Mouse (Mus musculus): ENCODE results near the gene Syngr2.
"Not testable (repeated sequence)": the region's sequence is repeated elsewhere in the genome, so short reads cannot be mapped to it uniquely, and the experiment has no call there.

Syngr2 gene

DNA sequence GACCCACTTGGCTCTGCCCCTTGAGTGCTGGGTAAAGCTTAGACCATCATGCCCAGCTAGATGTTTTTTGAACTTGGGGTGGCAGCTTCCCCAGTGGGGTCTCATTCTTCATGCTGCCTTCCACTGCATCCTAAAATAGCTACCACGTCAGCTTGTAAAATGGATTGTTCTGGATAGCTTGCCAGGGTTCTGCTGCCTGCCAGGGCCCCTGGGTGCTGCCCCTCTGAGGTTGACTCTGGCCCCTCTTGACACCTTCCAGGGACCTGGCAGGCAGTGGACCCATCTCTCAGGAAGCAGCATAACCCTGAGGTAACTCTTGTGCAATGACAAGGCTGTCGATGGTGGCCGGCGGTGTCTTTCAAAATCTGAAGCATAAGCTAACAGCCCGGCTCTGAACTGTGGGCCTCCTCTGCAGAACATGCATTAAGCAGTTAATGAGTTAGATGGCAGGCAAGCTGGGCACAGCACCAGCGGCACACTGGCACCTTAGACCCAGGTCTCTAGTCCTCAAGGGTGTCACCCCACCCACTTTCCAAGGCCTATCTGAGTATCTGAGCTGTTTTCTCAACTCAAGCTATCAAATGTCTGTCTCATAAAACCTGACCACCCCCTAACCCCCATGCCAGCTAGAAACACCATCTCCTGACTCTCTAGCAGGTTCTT, 5.4 kb downstream of the Syngr2 start:
- no peak for DNase-seq

DNA sequence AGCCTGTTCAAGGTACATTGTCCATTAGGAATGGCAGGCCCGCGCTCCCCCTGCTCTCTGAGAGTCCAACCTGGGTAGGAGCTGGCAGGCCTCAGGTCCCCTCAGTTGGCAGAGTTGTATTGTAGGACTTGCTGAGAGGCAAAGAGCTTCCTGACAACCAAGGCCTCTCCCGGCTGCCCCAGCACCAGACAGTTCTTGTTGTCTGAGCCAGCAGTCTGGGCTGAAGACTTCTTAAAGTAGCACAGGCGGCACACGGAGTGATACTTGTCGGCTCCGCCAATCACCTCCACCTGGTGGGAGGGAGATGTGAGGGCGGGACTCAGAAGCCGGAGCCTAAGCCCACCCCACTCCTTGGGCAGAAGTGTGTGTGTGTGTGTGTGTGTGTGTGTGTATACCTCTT, 6.4 kb downstream of the Syngr2 start:
- DNase-seq: not testable (repeated sequence)

DNA sequence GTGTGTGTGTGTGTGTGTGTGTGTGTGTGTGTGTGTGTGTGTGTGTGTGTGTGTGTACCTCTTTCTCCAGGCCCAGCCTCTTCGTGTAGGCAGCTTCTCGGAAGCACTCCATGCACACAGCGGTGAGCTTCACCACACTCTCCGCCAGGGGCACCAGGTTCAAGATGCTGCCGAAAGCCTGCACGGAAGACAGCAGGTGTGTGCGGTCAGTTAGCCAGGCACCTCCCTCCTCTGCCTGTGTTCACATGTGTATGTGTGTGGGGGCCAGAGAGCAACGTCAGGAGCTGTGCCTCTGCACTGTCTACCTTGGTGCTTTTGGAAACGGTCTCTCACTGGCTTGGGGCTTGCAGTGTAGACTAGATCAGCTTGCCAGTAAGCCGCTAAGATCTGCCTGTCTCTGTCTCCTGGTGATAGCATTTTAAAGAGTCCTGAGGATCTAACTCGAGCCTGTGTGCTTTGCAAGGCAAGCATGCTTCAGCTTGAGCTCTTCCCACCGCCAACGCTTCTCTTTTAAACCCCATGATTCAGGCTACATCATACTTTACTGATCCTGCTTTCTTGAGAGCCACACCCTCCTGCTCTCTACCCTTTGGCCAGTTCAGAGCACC, 7.0 kb downstream of the Syngr2 start:
- DNase-seq: no peak

DNA sequence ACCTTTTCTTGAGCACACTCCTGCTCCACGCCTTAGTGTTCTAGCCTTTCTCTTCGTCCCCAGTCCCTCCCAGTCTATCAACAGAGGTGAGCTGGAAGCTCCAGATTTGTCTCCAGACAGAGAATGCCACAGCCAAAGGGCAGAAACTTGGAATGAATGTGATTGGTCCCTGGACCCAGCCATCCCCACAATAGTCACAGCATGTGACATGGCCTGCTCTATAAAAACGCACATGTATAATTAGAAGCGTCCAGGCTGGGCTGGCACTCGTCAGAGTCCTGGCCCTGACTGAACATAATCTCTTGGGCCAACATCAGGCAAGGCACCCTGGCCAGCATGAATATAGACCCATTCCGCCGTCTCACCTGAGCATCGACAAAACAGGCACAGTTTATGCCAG, 9.6 kb downstream of the Syngr2 start:
- no peak for DNase-seq

DNA sequence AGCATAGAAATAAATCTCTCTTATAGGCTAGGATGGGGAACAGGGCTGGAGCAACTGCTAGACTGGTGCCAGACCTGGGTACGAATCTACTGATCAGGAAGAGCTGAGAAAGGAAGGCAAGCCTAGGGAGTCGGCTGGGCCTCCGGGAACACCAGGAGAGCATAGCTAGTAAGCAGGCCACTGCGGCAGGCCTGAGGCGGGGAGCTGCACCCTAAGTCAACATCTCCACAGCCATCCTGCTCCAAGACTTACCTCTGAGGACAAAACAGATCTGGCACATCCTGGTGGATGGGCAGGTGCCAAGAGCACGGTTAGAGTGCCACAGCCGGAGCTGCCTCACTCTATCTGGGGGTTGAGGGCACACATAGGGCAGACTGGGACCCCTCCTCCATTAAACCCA, 10.7 kb downstream of the Syngr2 start:
- no peak for DNase-seq

DNA sequence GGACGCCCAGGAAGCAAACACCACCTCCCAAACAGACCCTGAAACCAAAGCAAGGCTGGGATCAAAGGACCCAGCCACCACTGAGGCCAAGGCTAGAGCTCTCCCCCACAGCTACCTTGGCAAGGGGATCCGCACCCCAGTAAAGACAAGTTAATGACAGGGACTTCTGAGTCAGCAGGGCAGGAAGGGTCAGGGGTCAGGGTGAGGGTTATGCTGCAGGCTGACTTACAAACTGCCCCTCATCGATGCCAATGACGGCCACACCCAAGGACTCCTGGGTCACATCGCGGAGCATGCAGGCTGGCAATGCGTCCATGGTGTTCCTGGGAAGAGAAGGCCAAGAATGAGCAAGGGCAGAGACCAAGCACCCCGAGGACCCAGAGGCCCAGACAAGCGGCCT, 12.4 kb downstream of the Syngr2 start:
- no peak for DNase-seq

DNA sequence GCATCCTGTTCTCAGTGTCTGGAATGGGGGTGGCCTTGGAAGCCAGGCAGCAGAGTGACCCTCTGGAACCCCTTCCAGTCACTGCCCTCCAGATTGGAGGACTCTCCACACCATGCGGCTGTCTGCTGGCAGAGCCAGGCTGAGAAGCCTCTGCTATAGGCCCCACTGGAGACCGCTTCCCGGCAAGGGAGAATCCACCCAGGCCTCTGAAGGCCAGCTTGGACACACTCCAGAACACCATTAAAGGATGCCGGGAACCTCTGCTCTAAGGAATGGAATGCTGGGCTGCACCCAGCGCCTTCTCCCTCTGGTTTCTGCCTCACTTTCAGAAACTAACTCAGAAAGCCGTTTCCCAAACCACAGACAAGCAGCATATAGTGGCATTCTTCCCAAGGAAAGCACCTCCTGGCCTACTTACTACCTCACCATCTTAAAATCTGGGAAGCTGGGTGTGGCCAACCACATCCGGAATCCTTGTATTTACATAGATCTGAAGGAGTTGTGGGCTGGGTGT, 13.3 kb downstream of the Syngr2 start:
- no peak for DNase-seq

DNA sequence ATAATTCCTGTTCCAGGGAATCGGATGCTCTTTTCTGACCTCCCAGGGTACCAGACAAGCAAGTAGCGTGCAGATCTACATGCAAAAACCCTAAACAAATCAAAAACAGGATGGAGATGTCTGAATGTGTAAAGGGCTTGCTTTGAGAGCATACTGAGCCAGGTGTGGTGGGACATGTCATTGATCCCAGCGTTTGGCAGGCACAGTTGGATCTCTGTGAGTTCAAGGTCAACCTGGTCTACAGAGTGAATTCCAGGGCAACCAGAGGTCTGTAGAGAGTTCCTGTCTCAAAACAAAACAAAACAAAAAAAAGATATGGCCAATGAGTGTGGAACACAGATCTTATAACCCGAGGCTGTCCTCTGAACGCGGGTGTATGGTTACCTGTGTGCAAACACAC, 13.9 kb downstream of the Syngr2 start:
- DNase-seq: no peak

DNA sequence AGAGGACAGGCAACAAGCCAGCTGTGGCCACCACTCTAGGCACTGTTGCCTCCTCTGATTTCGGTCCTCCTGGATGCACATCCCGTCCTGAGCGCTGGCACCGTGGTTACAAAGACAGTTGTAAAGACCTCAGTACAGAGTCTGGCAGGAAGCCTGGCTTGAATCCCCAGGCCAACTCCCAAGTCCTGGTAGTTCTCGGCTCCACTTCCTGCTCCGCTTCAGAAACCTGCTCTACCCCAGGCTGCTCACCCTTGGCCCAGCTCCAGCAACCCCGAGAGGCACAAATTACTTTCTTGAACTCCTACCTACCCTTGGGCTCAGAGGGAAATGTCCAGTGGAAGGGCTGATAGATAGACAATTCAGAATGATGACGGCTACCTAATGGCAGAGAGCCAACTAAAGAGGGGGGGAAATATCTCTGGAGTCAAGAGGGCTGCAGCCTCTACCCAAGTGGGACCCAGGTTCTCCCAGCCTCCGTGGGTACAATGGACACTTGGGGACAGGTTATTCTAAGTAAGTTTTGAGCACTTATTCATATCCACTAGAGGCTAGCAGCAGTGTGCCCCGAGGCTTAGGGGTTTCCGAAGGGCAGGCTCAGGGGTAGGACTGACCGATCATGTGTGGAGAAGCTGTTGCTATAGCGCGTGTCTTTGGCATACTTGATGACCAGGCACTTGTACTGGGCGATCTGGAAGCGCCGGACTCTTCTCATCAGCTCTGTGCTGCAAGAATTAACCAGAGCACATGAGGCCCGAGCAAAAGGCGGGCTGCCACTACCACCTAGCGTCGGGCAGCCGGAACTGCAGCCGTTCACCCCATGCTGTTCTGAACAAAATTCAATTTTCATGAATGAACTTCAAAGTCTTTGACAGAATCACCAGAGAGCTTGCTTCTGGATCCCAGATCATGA, 14.8 kb downstream of the Syngr2 start:
- DNase-seq: peak; percentile 77 to 79

DNA sequence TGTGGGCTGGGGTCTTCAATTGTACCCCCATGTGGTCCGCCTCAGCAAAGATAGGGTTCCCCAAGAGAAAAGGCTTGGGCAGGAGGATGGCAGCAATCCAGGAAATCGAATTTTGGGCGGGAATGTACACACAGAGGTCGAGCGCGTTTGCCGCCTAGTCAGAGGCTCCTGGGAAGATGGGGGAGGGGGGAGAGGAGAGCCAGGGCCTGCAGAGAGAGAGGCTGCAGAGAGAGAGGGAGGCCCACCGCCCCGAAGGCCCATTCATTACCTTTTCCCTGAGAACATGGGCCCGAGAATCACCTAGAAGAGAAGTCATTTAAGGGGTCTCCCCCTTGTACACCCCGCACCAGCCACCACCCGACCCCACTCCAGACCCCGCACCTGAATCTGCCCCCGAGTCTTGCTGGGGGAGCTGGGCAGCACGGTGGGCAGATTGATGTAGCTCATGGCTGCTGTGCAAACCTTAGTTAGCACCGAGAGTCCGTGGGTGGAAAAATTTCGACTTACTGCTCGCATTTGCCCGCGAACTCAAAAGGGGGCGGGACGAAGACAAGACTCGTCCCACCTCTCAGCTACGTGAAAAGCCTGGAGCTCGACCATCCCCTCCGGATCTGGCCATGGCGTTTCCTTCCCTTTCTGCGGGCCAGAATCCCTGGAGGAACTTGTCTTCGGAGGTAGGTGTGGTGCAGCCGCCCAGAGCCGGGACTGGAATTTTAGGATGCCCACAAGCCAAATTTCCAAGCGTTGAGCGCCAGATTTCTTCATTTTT, 16.0 kb downstream of the Syngr2 start, which contains the start of the genes Afmid and Tk1:
Gene Afmid (plus strand): TSS at position 592 of the 769 bp plus-strand sequence.
Gene Tk1 (minus strand): TSS at position 760 of the 769 bp plus-strand sequence.
- DNase-seq: no peak

DNA sequence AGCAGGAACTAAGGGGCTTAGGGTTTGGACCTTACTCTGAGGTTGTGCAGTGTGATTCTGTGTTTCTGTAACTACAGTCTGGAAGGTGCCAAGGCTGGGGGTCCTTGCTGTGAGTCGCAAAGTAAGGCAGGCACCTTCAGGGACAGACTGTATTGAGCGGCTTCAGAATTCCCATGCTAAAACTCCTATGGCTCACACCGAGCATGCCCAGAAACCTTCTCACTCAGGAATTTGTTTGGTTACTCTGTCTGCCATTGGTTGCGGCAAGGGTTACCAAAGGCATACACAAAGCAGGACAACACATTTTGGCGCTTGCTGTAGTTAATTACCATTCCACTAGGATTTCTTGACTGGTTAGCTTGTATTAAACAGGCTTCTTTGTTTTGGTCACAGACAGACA, 16.7 kb downstream of the Syngr2 start:
- no peak for DNase-seq

DNA sequence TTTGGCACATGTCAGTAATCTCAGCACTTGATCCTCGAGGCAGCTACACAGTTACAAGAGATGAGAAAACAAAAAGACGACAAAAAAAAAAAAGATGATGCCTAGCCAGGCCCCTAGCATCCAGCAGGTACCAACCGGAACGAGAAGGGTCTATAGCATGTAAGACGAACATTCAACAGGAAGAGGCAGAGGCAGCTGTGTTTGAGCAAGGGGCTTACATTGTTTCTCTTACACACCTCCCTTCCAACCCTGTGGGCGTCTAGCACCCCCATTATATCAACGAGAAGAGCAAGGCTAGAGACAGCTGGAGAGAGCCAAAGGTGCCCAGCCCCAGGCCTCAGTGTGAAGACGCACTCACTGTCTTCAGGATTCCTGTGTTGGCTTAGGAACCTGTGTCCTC, 17.4 kb downstream of the Syngr2 start:
- DNase-seq: no peak

DNA sequence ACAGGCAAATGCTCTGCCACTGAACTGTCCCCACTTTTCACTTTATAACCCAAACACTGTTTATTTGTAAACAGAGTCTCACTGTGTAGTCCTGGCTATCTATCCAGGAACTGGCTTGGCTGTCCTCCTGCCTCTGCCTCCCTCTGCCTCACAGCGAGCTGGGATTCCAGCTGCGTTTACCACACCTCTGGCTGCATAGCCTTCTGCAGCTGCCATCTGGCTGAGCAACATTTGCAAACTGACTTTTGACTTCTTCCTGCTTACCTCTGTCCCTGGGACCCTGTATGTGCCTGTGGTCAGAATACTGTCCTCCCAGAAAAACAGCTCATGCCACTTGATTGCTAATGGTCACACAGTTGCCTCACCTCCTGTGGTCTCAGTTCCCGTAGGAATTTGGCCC, 17.9 kb downstream of the Syngr2 start:
- no peak for DNase-seq

DNA sequence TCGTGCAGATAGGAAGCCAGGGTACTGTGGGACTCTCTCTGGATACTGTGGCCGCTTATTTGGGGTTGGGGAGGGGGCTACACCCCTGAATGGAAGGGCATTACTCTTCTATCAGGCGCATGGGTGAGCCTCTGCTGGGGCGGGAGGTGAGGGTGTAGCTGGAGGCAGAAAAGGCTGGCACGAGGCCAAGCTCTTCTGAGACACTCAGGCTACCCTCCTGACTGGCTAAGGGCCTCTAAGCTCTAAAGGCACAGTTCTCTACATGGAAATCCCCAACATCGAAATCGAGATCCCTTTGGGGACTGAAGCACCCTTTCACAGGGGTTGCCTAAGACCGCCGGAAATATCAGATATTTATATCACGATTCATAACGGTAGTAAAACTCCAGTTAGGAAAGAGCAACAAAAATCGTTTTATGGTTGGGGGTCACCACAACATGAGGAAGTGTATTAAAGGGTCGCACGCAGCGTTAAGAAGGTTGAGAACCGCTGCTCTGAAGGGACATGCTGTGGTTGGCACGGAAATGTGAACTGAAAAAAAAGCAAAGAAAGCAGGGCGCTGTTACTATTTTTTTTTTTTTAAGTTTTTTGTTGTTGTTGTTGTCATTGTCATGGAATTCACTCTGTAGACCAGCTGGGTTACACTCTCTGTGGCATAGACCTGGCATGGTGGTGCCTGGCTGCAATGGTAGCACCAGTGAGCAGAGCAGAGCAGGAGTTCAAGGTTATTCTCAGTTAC, 18.9 kb downstream of the Syngr2 start:
- no peak for DNase-seq

DNA sequence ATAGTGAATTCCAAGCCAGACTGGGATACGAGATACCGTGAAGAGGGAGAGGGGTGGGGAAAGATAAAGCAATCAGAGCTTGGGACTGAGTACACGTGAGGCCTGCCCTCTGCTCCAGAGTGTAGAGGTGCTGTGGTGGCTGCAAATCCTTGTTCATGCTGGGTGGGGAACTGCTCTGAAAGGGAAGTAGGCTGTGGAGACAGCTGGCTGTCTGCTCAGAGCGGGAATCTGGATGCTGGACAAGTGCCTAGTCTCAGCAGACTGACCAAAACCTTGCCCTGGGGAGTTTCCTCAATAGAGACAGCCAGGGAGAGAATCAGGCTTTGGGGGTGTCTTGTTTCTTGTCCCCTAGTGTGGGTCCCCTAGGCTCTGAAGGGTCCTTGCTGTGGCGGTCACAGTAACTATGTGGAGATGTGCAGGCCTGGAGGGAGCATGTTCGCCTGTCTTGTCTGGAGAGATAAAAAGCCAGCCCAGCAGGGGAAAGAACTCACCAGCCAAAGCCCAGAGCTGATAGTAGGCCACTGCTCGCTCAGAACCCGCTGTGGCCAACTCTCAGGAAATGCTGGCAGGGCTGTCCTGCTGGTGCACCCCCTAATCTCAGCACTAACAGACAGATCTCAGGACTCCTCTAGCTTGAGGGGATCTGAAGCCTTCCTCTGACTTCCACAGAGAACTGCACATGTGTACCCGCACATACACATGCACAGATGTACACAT, 19.6 kb downstream of the Syngr2 start:
- DNase-seq: no peak

DNA sequence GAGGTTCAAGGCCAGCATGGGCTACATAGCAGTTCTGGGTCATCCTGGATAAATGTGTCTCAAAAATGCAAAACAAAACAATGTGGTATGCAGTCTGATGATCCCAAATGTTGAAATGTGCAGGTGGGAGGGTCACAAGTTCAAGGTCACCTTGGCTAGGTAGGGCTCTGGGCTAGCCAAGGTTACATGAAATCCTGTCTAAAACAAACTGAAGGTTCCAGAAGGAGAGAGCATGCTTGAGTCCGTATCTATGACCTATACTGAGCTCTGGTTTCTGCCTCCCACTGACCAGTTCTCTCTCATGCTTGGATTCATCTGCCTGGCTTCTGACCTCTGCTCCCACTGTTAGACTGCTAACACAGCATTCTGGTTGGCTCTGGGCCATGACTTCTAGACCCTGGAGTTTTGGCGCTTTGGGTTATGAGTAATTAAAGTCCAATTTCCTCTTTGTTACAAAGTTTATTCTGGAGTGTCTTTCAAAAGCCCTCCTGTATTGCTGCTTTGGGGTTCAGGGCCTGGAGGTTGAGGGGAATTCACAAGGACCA, 20.3 kb downstream of the Syngr2 start:
- no peak for DNase-seq

DNA sequence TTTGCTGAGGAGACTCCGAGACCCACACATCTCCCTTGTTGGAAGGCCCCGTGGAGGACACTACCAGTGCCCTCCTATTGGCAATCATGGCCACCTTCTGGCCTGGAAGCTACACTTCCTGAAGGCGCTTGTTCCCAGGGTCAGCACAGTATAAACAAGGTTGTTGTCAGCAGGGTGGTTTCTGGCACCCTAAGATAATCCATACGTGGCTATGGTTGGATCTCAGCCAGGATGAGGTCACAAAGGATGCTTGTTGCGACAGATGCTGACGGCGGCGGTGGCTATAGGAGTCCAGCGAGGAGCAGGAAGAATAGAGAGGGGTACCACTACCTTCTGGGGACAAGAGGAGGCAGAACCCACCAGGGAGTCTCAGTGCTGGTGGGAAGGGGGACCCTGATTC, 20.9 kb downstream of the Syngr2 start:
- DNase-seq: no peak

DNA sequence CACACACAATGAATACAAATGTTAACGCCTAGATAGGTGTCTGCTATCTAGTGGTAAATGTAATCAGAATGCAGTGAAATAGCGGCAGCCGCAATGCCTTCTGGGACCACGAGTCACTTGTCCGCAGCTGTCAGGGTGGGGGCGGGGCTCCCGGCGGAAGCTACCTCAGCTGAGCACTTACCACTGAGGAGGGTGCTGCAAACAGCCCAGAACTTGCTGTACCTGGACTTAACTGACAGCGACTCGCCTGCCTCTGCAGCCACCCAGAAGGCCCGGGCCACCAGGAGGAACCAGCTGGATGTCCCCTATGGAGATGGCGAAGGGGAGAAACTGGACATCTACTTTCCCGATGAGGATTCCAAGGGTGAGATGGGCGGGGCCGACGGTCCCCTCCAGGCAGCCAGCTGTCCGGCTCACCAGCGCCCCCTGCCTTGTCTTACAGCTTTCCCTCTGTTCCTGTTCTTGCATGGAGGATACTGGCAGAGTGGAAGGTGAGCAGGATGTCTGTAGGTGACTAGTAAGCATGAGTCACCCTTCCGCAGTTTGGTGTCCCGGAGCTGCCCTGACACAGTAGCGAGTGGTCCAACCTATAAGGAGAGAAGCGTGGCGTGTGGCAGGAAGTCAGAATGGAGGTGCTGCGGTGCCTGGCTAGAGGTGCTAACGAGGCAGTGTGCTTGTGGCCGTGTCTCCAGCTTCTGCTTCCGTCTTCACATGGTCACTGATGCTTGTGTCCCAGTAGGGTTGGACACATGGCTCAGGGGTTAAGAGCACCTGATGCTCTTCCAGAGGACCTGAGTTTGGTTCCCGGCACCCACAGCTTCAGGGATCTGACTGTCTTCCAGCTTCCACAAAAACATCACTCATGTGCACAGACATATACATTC, 22.9 kb downstream of the Syngr2 start:
- peak; percentile 40 to 61 for DNase-seq

DNA sequence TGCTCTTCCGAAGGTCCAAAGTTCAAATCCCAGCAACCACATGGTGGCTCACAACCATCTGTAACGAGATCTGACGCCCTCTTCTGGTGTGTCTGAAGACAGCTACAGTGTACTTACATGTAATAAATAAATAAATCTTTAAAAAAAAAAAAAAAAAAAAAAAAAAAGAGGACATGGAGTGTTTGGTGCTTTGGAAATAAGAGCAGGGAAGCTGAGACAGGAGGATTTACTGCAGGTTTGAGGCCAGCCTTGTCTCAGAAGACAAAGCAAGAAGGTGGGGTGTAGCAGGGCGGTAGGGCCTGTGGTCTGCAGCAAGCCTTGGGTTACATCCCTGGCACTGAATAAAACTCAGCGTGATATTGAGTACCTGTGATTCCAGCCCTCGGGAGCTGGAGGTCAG, 24.0 kb downstream of the Syngr2 start:
- DNase-seq: not testable (repeated sequence)

DNA sequence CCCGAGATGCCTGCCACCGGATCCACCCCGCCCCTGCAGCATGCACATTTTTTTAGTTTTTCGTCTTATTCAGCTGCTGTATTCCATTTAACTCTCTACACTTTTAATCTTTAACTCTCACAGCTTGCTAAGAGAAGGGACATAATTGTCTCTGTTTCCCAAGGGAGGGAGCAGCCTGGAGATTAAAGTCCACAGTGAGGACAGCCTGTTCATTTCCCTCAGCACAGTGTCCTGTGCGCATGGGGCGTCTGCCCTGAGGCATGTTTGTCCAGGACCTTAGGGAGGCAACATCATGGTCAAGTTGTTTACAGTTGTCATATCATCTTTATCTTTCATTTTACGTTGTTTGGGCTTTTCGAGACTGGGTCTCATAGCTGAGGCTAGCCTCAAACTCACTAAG, 24.6 kb downstream of the Syngr2 start:
- no peak for DNase-seq
